Mouse (Mus musculus) kidney, adult 2 months (tissue): ENCODE data around the gene Nedd4.

Source experiments
- CTCF ChIP-seq: fragments of 200-500 bp; conservative IDR thresholded peaks from 2 replicates; pipeline ENCODE4 v1.5.1; 2011; ENCODE audit warnings: low read depth, mild to moderate bottlenecking, control low read depth, low read length, moderate library complexity, mixed read lengths; ENCODE audit not compliant: insufficient read depth, insufficient read length
- POLR2A ChIP-seq: fragments of 200-500 bp; IDR thresholded peaks from one replicate; pipeline ENCODE4 v1.6.1; 2011; ENCODE audit warnings: low read depth, low read length, control low read depth

GRCm38 (mm10) chr9:72750272-72750671, 88.1 kb downstream of the Nedd4 start:
- TF ChIP-seq CTCF = no peak
- no peak for TF ChIP-seq POLR2A
